Mouse (Mus musculus): ENCODE data around the gene Cxcl5. TPM values are rescaled to one million over a fixed set of nuclear protein-coding genes. Genes with fewer than 3 reads are reported as not detected.

The Cxcl5 gene
- polyA plus RNA-seq, 1 experiment from 2014 or later = not detected

GRCm38 (mm10) chr5:90753934-90754333 lies 5.2 kb upstream of the Cxcl5 start:
- Histone ChIP-seq H3K4me3 (ENCODE audit: low read depth, low read length) (no peak overlapping the region), H3K36me3 (ENCODE audit: insufficient read depth) (no peaks in the 10 kb centered on the region), H3K9ac (no peak overlapping the region), H3K27me3 (ENCODE audit: insufficient read depth, low read length) (no peaks in the 10 kb centered on the region; the same call in 1 of the 2 replicates), H3K9me3 (ENCODE audit: low read depth, low read length) (no peaks in the 10 kb centered on the region), H3K27ac (ENCODE audit: low read depth) (no peak overlapping the region), H3K4me1 (ENCODE audit: insufficient read depth) (peaks cover 7% of the 10 kb centered on the region), H3K4me2 (no peak overlapping the region)
- WGBS = 94% methylated on average over 1 of the region's 1 CpGs
- no peak for DNase-seq
- no peak for ATAC-seq (ENCODE audit: insufficient read depth)
- TF ChIP-seq CTCF (IDR thresholded peaks at IDR 0.05; ENCODE audit: low read depth) = no peak

DNA sequence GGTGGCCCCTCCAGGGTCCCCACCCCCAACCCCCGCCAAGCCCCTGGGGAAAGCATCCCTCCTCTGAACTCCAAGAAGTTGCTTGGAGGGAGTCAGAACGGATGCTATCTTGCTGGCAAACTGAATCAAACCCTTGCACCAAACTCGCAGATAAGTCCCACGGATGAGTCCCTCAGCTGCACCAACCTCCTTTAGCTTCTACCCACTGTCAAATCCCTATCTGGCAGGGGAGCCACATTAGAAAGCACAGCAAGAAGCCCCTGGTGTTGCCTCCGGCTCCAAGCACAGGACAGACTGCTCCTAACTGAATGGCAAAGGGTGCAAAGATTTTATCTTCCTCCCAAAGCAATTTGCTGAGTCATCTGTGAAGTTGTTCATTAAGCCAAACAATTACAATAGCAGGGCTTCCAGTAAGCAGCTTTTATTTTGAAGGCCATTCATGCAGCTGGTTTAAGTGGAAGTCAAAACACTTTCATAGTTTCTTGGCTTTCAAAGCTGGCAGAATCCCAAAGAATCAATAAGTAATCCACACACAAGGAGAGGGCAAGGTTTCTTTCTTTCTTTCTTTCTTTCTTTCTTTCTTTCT lies 1.0 kb upstream of the Cxcl5 start:
- Histone ChIP-seq H3K36me3 (ENCODE audit: insufficient read depth) (no peaks in the 10 kb centered on the region), H3K9ac (no peak overlapping the region), H3K4me2 (no peak overlapping the region), H3K9me3 (ENCODE audit: low read depth, low read length) (no peaks in the 10 kb centered on the region), H3K27ac (ENCODE audit: low read depth) (no peak overlapping the region), H3K4me1 (ENCODE audit: insufficient read depth) (peaks cover 9% of the 10 kb centered on the region), H3K4me3 (ENCODE audit: low read depth, low read length) (no peak overlapping the region), H3K27me3 (ENCODE audit: insufficient read depth, low read length) (peaks cover 9% of the 10 kb centered on the region)
- DNase-seq (peak; percentile 85), ATAC-seq (ENCODE audit: insufficient read depth) (peak; percentile 35; the same call in 1 of the 2 replicates)
- TF ChIP-seq CTCF (IDR thresholded peaks at IDR 0.05; ENCODE audit: low read depth) = no peak
- 40% methylated on average over 5 of the region's 5 CpGs for WGBS

- H3K36me3 ChIP-seq (ENCODE audit: insufficient read depth) = no peaks in the 10 kb centered on the region
- DNase-seq = no peak
- no peak overlapping the region for H3K9ac ChIP-seq
- no peaks in the 10 kb centered on the region for H3K9me3 ChIP-seq (ENCODE audit: low read depth, low read length)
- TF ChIP-seq CTCF (IDR thresholded peaks at IDR 0.05; ENCODE audit: low read depth) = no peak
- no peak overlapping the region for H3K4me3 ChIP-seq (ENCODE audit: low read depth, low read length)
- 35% methylated on average over 4 of the region's 4 CpGs for WGBS
- H3K4me2 ChIP-seq = no peak overlapping the region
- no peak overlapping the region for H3K27ac ChIP-seq (ENCODE audit: low read depth)
- H3K27me3 ChIP-seq (ENCODE audit: insufficient read depth, low read length) = peaks cover 9% of the 10 kb centered on the region
- ATAC-seq (ENCODE audit: insufficient read depth) = no peak
- H3K4me1 ChIP-seq (ENCODE audit: insufficient read depth) = peaks cover 9% of the 10 kb centered on the region
Measured at GRCm38 (mm10) chr5:90760303-90760702, 1.1 kb downstream of the Cxcl5 start.

GRCm38 (mm10) chr5:90760844-90761243 lies 1.7 kb downstream of the Cxcl5 start:
- 90% methylated on average over 2 of the region's 2 CpGs for whole genome bisulfite sequencing
- no peak for TF ChIP-seq CTCF (IDR thresholded peaks at IDR 0.05; ENCODE audit: low read depth)
- H3K27me3 ChIP-seq (ENCODE audit: insufficient read depth, low read length) = peaks cover 9% of the 10 kb centered on the region
- DNase-seq (no peak), ATAC-seq (ENCODE audit: insufficient read depth) (no peak)
- H3K9ac ChIP-seq = no peak overlapping the region
- H3K9me3 ChIP-seq (ENCODE audit: low read depth, low read length) = no peaks in the 10 kb centered on the region
- peaks cover 9% of the 10 kb centered on the region for H3K4me1 ChIP-seq (ENCODE audit: insufficient read depth)
- no peak overlapping the region for H3K27ac ChIP-seq (ENCODE audit: low read depth)
- H3K36me3 ChIP-seq (ENCODE audit: insufficient read depth) = no peaks in the 10 kb centered on the region
- no peak overlapping the region for H3K4me2 ChIP-seq
- H3K4me3 ChIP-seq (ENCODE audit: low read depth, low read length) = no peak overlapping the region

- ATAC-seq (ENCODE audit: insufficient read depth) = no peak
Measured at GRCm38 (mm10) chr5:90761834-90762233, 2.7 kb downstream of the Cxcl5 start.

GRCm38 (mm10) chr5:90763912-90764665 lies 4.9 kb downstream of the Cxcl5 start:
- no peak overlapping the region for H3K27ac ChIP-seq (ENCODE audit: low read depth)
- no peaks in the 10 kb centered on the region for H3K36me3 ChIP-seq (ENCODE audit: insufficient read depth)
- DNase-seq = peak; percentile 14
- ATAC-seq (ENCODE audit: insufficient read depth) = peak; percentile 18; the same call in 1 of the 2 replicates
- peaks cover 9% of the 10 kb centered on the region for H3K27me3 ChIP-seq (ENCODE audit: insufficient read depth, low read length)
- H3K4me3 ChIP-seq (ENCODE audit: low read depth, low read length) = no peak overlapping the region
- H3K9ac ChIP-seq = no peak overlapping the region
- WGBS = 64% methylated on average over 12 of the region's 12 CpGs
- TF ChIP-seq CTCF (IDR thresholded peaks at IDR 0.05; ENCODE audit: low read depth) = no peak
- peaks cover under 1% of the 10 kb centered on the region; the same call in 1 of the 2 replicates for H3K4me1 ChIP-seq (ENCODE audit: insufficient read depth)
- no peak overlapping the region for H3K4me2 ChIP-seq
- H3K9me3 ChIP-seq (ENCODE audit: low read depth, low read length) = no peaks in the 10 kb centered on the region

More at GRCm38 (mm10) chr5:90761834-90762233, 2.7 kb downstream of the Cxcl5 start:
- TF ChIP-seq CTCF (IDR thresholded peaks at IDR 0.05; ENCODE audit: low read depth) = no peak
- 89% methylated on average over 3 of the region's 3 CpGs for WGBS
- Histone ChIP-seq H3K36me3 (ENCODE audit: insufficient read depth) (no peaks in the 10 kb centered on the region), H3K4me2 (no peak overlapping the region), H3K4me3 (ENCODE audit: low read depth, low read length) (no peak overlapping the region), H3K9me3 (ENCODE audit: low read depth, low read length) (no peaks in the 10 kb centered on the region), H3K27ac (ENCODE audit: low read depth) (no peak overlapping the region), H3K4me1 (ENCODE audit: insufficient read depth) (peaks cover 9% of the 10 kb centered on the region), H3K27me3 (ENCODE audit: insufficient read depth, low read length) (peaks cover 9% of the 10 kb centered on the region), H3K9ac (no peak overlapping the region)
- no peak for DNase-seq

DNA sequence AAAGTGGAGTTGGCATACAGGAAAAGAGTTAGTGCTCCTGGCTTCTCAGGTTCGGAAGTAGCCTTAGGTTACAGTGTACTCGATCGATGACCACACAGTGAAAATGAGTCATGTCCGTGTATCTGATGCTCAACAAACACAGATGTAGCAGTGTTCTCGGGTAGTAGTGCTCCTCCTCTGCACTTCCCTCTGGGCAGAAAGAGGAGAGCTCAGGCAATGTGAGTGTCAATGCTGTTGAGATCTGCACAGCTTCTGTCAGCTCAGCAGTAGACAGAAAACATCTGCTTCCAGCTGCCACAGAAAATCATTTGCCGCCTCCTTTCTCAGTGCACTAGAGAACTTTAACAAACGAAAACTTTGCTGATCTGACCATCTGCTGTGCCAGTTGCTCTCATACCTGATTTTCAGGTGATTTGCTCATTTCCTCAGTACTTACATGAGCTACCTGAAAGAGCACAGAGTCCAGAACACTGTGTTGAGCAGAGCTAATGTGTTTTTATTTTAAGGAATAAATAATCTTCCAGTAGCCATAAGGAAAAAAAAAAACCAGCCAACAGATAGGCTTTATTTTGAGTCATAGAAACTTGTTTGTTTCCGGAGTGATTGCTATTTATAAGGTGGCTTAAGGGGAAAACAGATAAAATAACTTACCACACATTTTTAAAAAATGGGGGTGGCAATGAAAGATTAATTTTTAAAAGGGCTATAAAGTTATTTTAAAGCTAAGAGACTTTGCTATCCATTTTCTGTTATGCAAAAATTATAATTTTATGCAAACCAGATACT lies 6.9 kb downstream of the Cxcl5 start:
- DNase-seq (peak; percentile 83), ATAC-seq (ENCODE audit: insufficient read depth) (peak; percentile 85)
- H3K9me3 ChIP-seq (ENCODE audit: low read depth, low read length) = no peaks in the 10 kb centered on the region
- TF ChIP-seq CTCF (IDR thresholded peaks at IDR 0.05; ENCODE audit: low read depth) = no peak
- no peaks in the 10 kb centered on the region for H3K27me3 ChIP-seq (ENCODE audit: insufficient read depth, low read length)
- WGBS = 34% methylated on average over 8 of the region's 8 CpGs
- H3K36me3 ChIP-seq (ENCODE audit: insufficient read depth) = no peaks in the 10 kb centered on the region
- H3K9ac ChIP-seq = no peak overlapping the region
- no peak overlapping the region for H3K27ac ChIP-seq (ENCODE audit: low read depth)
- H3K4me2 ChIP-seq = no peak overlapping the region
- H3K4me1 ChIP-seq (ENCODE audit: insufficient read depth) = no peaks in the 10 kb centered on the region
- H3K4me3 ChIP-seq (ENCODE audit: low read depth, low read length) = no peak overlapping the region

Data from lung, embryonic 14.5 days (tissue).